Mouse (Mus musculus): ENCODE measurements around the gene Kifap3.
A peak's percentile ranks its signal among the peaks of the same experiment; 100 is the strongest.

Gene Kifap3

DNA sequence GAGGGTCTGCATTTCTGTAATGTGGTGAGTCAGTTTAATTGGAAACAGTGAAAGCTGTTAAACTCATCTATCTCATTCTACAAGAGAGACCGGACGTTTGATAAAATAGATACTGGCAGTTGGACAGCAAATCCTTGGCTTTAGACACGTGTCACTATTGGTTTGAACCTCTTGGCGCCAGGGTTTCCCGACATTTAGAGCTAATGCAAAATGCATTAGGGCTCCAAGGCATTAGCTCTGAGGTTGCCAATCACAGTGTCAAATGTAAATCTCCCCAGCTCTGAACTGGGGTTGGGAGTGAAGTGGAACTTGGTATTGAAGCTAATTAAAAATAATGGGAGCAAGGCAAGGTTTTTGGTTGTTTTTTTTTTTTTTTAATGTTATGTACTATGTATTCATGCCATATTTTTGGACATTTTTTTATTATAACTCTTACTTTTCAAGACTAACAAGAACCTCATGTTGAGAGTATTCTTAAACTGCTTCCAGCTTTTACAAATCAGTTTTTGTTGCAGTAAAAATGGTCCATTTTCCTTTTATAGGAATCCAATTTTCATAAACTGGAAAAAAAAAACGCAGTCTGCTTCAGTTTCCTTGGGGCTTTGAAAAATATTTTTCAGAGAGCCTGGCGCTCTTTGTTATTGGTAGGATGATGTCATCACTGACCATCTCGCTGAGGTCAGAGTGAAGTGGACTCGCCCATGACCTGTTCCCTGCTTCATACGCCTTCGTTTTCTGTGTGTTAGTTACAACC, 114.6 kb downstream of the Kifap3 start:
- no peak for DNase-seq (ENCODE audit: low spot score)

DNA sequence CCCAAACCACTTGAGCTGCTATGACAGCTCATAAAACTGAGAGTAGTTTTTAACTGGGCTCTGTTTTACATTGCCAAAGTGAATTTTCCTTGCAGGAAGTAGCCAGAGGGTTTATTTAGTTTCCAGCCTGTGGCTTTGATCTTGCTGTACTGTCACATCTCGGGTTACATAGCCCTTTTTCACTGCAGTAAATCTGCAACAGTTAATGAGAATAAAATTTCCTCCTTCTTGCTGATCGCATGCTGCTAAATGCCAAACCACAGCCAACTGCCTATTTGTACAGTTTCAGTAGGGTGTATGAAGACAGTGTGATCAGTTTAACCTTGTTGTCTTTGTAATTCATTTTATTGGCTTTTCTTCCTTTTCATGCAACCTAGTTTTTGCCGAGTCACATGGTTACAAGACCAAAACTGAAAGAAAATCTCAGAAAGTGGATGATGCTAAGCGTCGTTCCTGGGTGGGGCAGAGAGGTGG, 118.9 kb downstream of the Kifap3 start:
- no peak for DNase-seq (ENCODE audit: low spot score)

- DNase-seq (ENCODE audit: low spot score), result no peak
These were observed 120.2 kb downstream of the Kifap3 start for GRCm38 (mm10) chr1:163899575-163899974.

GRCm38 (mm10) chr1:163900168-163900567, 120.8 kb downstream of the Kifap3 start:
- no peak for DNase-seq (ENCODE audit: low spot score)

DNA sequence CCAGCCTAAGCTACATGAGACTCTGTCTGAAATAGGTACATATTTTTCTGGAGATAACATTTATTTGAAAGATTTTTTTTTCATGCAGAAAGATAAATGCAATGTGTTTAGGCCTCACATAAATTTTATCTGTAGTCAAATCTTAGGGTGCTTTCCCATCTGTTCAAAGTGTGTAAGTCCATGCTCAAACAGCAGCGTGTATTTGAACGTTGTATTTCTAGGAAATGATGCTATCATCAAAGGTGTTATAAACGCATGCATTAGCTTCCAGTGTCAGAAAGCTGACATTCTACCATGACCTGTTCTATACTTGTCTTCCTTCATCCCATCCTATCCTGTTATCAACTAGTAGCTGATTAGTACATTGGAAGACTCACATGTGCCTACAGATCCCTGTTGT, 124.0 kb downstream of the Kifap3 start:
- DNase-seq (ENCODE audit: low spot score), result no peak

GRCm38 (mm10) chr1:163907007-163907811, 127.8 kb downstream of the Kifap3 start:
- no peak for DNase-seq (ENCODE audit: low spot score)

GRCm38 (mm10) chr1:163908389-163908788, 129.0 kb downstream of the Kifap3 start:
- no peak for DNase-seq (ENCODE audit: low spot score)

GRCm38 (mm10) chr1:163910343-163910742, 131.0 kb downstream of the Kifap3 start:
- DNase-seq (ENCODE audit: low spot score), result no peak

DNA sequence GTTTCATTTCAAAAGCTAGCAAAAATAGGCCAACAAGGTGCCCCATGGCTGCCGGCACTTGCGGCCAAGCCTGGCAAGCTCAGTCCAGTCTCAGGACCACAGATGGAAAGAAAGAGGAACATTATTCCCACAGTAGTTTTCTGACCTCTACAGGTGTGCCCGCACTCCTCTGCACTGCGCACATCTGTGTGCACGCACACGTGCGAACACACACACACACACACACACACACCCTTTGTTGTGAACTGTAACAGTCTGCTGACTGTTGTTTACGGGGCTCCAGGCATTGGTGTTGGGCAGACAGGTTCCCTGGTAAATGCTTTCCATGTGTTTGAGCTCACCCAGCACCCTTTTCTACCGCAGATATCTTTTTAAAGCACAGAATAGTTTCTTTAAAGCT, 131.4 kb downstream of the Kifap3 start:
- DNase-seq (ENCODE audit: low spot score), result no peak

DNA sequence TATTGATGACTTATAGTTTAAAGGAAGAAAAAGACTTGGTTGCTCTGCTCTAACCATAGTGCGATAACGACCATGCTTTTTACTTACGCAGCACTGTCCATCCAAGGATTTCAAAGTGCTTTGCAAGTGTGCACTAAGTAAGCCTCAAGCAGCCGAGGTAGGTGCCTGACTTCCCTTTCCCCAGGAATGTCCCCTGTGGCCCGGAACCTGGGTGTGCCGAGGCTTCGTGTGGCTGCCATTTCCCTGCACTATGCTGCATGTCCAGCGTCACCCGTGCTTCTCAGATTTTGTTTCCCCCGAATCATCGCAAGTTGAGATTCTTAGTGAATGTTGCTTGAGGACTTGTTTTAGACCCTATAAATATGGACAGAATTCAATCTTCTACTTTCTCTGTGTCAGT, 132.6 kb downstream of the Kifap3 start:
- no peak for DNase-seq (ENCODE audit: low spot score)

DNA sequence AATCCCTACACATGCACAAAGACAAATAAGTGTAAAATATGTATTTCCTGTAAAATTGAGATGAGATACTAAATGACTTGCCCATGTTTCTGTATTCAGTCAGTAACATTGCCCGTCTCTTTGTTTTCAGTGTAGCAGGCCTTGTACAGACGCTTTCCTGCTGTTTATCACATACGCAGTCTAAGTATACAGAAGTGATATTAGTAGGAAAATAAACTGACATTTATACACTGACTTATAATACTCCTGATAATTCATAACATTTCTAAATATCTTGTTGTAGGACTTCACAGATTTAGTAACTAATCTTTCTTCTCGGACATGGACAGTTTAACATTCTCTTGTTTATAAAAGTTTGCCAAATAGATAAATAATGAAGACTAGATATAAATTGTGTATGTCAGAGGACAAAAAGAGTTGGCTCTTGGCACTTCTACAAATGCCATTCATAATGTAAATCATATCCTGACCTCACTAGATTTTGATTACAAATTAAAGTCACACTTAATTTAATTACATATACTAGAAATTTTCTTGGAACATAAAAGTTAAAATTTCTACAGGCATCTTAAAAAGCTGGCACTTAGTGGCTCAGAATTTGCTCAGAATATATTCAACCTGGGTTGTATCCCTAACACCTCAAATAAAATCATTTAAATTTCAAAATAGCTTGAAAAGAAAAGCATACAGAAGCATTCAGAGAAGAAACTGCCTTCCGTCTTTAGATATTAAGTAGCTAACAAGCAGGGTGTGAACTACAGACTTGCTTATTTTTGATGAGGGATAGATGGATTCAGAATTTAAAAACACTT, 138.2 kb downstream of the Kifap3 start:
- no peak for DNase-seq (ENCODE audit: low spot score)

DNA sequence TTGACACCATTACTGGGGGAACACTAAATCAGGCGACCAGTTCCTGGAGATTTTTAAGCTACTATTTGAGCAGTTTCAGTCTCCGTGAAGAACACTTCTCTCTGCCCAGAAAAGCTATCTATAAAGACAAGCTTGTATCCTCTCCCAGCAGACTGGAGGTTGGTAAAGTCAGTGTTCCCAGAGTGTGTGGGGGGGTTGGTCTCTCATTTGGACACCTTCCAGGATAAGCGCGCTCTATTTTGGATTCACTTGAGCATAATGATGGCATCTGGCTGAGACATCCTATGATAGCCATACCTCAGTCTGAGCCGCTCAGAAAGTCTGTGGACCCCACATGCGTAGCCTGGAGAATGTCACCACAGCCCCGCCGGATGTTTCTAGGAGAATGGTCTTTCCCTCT, 144.7 kb downstream of the Kifap3 start:
- DNase-seq (ENCODE audit: low spot score), result no peak

DNA sequence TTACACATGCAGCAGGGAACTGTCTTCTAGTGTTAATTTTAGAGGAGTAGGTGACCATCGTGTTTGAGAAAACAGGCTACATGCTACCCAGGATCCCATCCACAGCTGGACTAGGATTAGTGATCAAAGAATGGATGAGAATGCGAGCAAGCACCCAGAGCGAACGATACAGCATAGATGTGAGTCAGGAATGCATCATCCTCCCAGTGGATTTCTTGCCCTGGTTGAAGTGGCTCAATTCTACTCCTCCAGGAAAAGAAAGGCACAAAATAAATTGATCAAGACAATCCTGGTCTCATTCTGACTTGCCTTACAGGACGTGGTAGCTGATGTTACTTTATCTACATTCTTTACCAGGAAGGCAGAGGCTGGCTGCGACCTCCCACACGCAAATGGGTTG, 149.5 kb downstream of the Kifap3 start, which contains the start of gene Scyl3:
TSS of gene Scyl3 (plus strand) at position 255 of the 400 bp plus-strand sequence.
- no peak for DNase-seq (ENCODE audit: low spot score)

GRCm38 (mm10) chr1:163929636-163930457, 150.5 kb downstream of the Kifap3 start:
- DNase-seq (ENCODE audit: low spot score), result peak; percentile 78

GRCm38 (mm10) chr1:163930458-163930794, 151.0 kb downstream of the Kifap3 start:
- no peak for DNase-seq (ENCODE audit: low spot score)

DNA sequence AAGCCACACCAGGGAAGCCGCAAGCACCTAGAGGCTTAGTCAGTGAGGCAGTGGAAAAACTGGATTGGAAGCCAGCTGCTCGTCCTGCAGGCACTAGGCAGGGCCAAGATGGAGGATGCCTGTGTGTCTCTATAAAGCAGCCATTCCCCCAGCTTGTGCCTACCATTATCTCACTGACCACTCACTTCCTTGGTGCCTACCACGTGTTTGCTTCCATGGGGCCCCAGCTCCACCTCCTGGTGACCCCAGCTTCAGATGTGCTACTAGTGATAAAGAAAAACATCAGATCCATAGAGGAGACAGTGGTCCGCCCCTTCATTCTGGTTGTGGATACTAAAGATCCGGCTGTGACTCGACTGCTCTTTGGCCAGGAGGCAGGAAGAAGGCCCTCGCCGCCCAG, 152.4 kb downstream of the Kifap3 start:
- DNase-seq (ENCODE audit: low spot score), result no peak

DNA sequence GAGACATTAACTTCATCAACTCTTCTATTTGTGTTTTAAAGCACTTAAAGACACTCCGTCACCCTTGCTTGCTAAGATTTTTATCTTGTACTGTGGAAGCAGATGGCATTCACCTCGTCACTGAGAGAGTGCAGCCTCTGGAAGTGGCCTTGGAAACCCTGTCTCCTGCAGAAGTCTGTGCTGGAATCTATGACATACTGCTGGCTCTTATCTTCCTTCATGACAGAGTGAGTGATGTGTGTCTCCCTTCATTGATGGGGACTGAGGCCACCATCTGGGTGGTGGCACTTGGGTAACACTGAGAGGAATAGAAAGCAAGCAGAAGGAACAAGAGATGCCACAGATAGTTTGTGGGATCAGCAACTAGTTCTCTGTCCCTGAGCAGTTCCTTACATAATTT, 155.2 kb downstream of the Kifap3 start:
- no peak for DNase-seq (ENCODE audit: low spot score)

GRCm38 (mm10) chr1:163942056-163942455, 162.7 kb downstream of the Kifap3 start:
- no peak for DNase-seq (ENCODE audit: low spot score)

DNA sequence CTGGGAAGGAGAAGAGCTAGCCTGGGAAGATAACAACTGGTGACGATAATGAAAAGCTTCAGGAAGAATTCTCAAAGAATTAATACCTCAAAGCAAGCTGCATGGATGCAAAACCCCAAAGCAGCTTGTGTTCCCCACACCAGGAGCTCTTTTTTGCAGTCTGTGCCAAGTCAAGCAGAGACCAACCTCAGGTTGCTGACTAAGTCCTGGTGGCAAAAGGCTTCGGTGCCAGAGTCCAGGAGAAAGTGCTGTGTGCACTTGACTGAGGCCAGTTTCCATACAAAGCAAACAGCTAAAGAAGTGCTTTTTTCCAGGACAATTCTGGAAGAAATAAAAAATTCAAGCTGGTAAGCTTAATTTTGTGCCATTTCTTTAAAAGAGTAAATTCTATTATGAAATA, 174.0 kb downstream of the Kifap3 start:
- no peak for DNase-seq (ENCODE audit: low spot score)

GRCm38 (mm10) chr1:163958036-163958435, 178.7 kb downstream of the Kifap3 start:
- no peak for DNase-seq (ENCODE audit: low spot score)

DNA sequence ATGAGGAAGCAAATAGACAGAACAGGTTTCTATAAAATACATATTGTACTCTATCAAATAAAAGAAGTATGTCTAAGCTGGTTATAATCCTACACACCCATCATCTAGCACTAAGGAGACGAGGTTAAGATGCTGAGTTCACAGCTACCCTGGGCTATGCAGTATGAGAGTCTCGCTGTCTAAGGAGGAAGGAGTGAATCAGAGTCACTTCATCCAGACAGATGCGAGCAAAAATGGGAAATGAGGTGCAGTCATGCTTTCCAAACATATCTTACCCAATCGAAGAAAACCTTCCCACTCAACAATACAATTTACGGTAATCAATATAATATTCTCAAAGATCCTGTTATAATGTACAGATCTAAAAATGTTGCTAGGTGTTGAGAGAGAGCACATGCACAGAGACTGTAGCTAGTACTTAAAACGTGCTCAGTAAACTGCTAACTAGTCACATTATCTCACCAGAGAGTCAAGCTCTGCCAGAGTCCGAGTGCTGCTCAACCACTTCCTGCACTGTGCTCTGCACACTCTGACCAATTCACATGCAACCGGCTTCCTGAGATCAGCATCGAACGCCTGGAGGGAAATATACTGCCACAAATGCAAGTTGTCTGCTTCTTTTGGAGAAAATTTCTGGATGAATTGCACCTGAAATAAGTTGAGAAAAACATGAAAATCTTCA, 184.8 kb downstream of the Kifap3 start:
- no peak for DNase-seq (ENCODE audit: low spot score)
